Mouse (Mus musculus) CD4-positive, CD25-positive, alpha-beta regulatory T cell (primary cell): Measurements from ENCODE around the gene Scg3. TPM values are rescaled to one million over a fixed set of nuclear protein-coding genes. Genes with fewer than 3 reads are reported as not detected.

Experiments
- polyA plus RNA-seq: library from polyadenylated mRNA; unstranded; fragments of 100-300 nt; shearing (Covaris generic); gene quantifications from one replicate; pipeline ENCODE4 v1.2.1, GENCODE M21; 2017

The Scg3 gene
- polyA plus RNA-seq, result 0.07 TPM

GRCm38 (mm10) chr9:75683426-75684191 lies at the start of gene Scg3:
Scg3 (minus strand) TSS chr9:75684056.

GRCm38 (mm10) chr9:75625556-75626307 lies 58.1 kb downstream of the Scg3 start, which contains the start of gene Lysmd2:
Lysmd2 (plus strand) TSS chr9:75625741.

GRCm38 (mm10) chr9:75610571-75611493 lies 73.0 kb downstream of the Scg3 start, which contains the start of gene Tmod2:
Tmod2 (minus strand) TSS chr9:75611325.

Other genes with a start within 250 kb of the Scg3 start
- 26.0 TPM for gene Leo1, start 242.5 kb downstream of the Scg3 start, polyA plus RNA-seq
- 140 TPM for gene Tmod3, start 124.4 kb downstream of the Scg3 start, polyA plus RNA-seq
- gene Tmod2, start 72.7 kb downstream of the Scg3 start, polyA plus RNA-seq, result 0.06 TPM
- 53.7 TPM for gene Lysmd2, start 58.3 kb downstream of the Scg3 start, polyA plus RNA-seq
- not detected for gene Bmp5, start 91.3 kb upstream of the Scg3 start, polyA plus RNA-seq